Mouse (Mus musculus): Measurements from ENCODE around the gene Mapk10.

Gene Mapk10

GRCm38 (mm10) chr5:102859749-102860148, 351.4 kb downstream of the Mapk10 start:
- no peak for DNase-seq (ENCODE audit: low read depth)

- no peak for DNase-seq (ENCODE audit: low read depth)
Observed at GRCm38 (mm10) chr5:102858047-102858446, 353.1 kb downstream of the Mapk10 start.

All from c-Kit-positive CD71-positive TER-119-negative erythroid progenitor cells, embryonic 14.5 days (primary cell).